ENCODE assay signal across 16 mouse cellular contexts in genomic region chr2:163358662-163359061, GRCm38 (mm10). TPM values are rescaled to one million over a fixed set of nuclear protein-coding genes. Genes with fewer than 3 reads are reported as not detected.
DNase-seq lines count a peak whose midpoint lies in the region; ATAC-seq lines count a peak whose summit lies in the region.
"Had no signal": no experiment of that assay in that cellular context is flagged by ENCODE, and none has a peak within 500 bp of the region (broad histone marks: within the 10 kb centered on the region; RNA-seq: fewer than 3 reads in every experiment).

No protein-coding gene starts in this region.

- no peak for DNase-seq in heart, adult 9 months (ENCODE audit: low spot score in 2 of 2)
- peak; percentile 78 for DNase-seq in A20 (ENCODE audit: low read depth, low spot score)
- peak; percentile 29 for DNase-seq in MEL-GATA-1-ER (ENCODE audit: extremely low read depth, low read depth)
- no peak for DNase-seq in layer of hippocampus, postnatal 36 days
- DNase-seq in gastrocnemius, postnatal 10 days = no peak
- DNase-seq: cerebellum, adult 11 months; cerebellum, postnatal 25 days; kidney, adult 18-20 months; kidney, postnatal 25 days; lung, adult 18-20 months; right cerebral cortex, postnatal 14 days had no signal

- peak overlapping the region; percentile 2 to 98; a peak in 3 of 4 replicates for H3K27ac ChIP-seq in heart, embryonic 14.5 days (replicated peaks in 1 of 2; ENCODE audit: control insufficient read depth in 1 of 2, insufficient read depth in 1 of 2, low read depth in 2 of 2, low read length in 2 of 2)
- peak overlapping the region; percentile 97 for H3K27ac ChIP-seq in liver, embryonic 12.5 days
- H3K27ac ChIP-seq: hindbrain, postnatal 0 days had no signal

- 45% methylated on average over 5 of the region's 5 CpGs for whole genome bisulfite sequencing in heart, embryonic 14.5 days
- 32% methylated on average over 5 of the region's 5 CpGs for WGBS in liver, embryonic 12.5 days (ENCODE audit: insufficient replicate concordance)

- H3K9me3 ChIP-seq in heart, embryonic 14.5 days (ENCODE audit: control insufficient read depth, low read length) = no peaks in the 10 kb centered on the region
- no peaks in the 10 kb centered on the region for H3K9me3 ChIP-seq in liver, embryonic 12.5 days (replicated peaks)

- H3K27me3 ChIP-seq in heart, embryonic 14.5 days (ENCODE audit: control insufficient read depth, insufficient read depth, low read length) = no peaks in the 10 kb centered on the region
- H3K27me3 ChIP-seq in liver, embryonic 12.5 days (replicated peaks) = no peaks in the 10 kb centered on the region

- H3K9ac ChIP-seq in heart, embryonic 14.5 days (ENCODE audit: low read length) = peak overlapping the region; percentile 57
- H3K9ac ChIP-seq in liver, embryonic 12.5 days = peak overlapping the region; percentile 73

- H3K4me3 ChIP-seq in heart, embryonic 14.5 days (ENCODE audit: control insufficient read depth in 1 of 2, insufficient read depth in 1 of 2, low read depth in 1 of 2, low read length in 2 of 2) = no peak overlapping the region
- H3K4me3 ChIP-seq in liver, embryonic 12.5 days = 0 out of 2 replicates have a peak overlapping the region, but pooled peaks have one; percentile 60

- H3K36me3 ChIP-seq in heart, embryonic 14.5 days (ENCODE audit: control insufficient read depth, insufficient read depth, low read length) = peaks cover 24% of the 10 kb centered on the region
- no peaks in the 10 kb centered on the region for H3K36me3 ChIP-seq in liver, embryonic 12.5 days

- H3K4me2 ChIP-seq in heart, embryonic 14.5 days (ENCODE audit: low read length) = peak overlapping the region; percentile 35
- H3K4me2 ChIP-seq in liver, embryonic 12.5 days = peak overlapping the region; percentile 74

- peaks cover 69 to 93% of the 10 kb centered on the region in 2 experiments for H3K4me1 ChIP-seq in heart, embryonic 14.5 days (ENCODE audit: control insufficient read depth in 2 of 2, insufficient read depth in 2 of 2, low read length in 2 of 2)
- peaks cover 89% of the 10 kb centered on the region for H3K4me1 ChIP-seq in liver, embryonic 12.5 days

- ATAC-seq in heart, embryonic 14.5 days (ENCODE audit: insufficient number of reproducible peaks, insufficient read depth, low FRiP score, low read depth) = no peak
- peak; percentile 72 for ATAC-seq in liver, embryonic 12.5 days
- ATAC-seq: hindbrain, postnatal 0 days; midbrain, embryonic 16.5 days had no signal

RNA-seq across cellular contexts. Expression of gene Jph2, which starts 39.1 kb away (rescaled TPM):
- 25.5 and 29.4 TPM in 2 replicates for polyA plus RNA-seq in heart, embryonic 14.5 days (2014; fragmentation: Nextera tagmentation; extraction: Ambion mirVana)
- 0.12 and 0.16 TPM in 2 replicates for polyA plus RNA-seq in liver, embryonic 12.5 days (2016; fragmentation: Nextera tagmentation; extraction: Ambion mirVana)
- under 1 TPM; 0.45 to 0.63 TPM for total RNA-seq in layer of hippocampus, postnatal 36 days (2021)
- 100 to 1,000 TPM; 350 to 362 TPM for total RNA-seq in gastrocnemius, postnatal 10 days (2021)
- total RNA-seq: megakaryocyte, adult 5-6 weeks had no signal

Comparison
In these comparisons a context has a peak if more than half of its experiments do, and no peak if none do; other contexts are left out.
1. DNase-seq: peak in A20 (single experiment) and MEL-GATA-1-ER (single experiment); none in heart, adult 9 months (0 of 2), layer of hippocampus, postnatal 36 days (0 of 2) and gastrocnemius, postnatal 10 days (single experiment).
2. RNA of gene Jph2, which starts 39.1 kb away (total RNA-seq): 350 to 362 TPM in gastrocnemius, postnatal 10 days; 0.45 to 0.63 TPM in layer of hippocampus, postnatal 36 days; every median in the first group is over 100 times any median in the second.